Mouse (Mus musculus): ENCODE measurements around the gene Chst8.

Chst8 gene

DNA sequence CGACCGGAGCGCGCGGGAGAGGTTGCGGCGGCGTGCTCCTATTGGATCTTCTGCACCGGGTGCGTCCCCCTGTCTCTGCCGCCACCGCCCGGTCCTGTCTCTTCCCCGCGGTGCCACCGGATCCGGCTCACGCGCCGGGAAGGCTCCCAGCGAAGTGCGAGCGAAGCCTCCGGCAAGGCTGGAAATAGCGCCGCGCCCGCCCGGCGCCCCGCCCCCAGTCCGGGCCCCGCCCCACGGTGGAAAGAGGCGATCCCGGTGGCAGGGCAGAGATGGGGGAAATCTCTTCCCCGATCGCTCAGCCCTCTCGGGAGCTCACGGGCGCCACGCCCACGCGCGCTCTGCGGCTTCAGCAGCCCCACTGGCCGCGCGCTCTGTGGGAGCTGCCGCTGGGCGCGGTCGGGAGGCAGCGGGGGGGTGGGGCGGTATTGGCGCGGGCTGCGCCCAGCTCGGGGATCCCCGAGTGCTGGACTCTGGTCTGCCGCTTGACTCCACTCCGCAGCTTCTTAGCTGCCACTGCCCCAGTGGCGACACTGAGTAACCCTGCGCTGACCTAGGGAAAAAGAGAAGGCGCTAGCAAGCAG is at the start of gene Chst8:
Chst8 (minus strand) TSS at position 181 of the 581 bp plus-strand sequence.
- peak; percentile 83 for DNase-seq (ENCODE audit: low spot score)

DNA sequence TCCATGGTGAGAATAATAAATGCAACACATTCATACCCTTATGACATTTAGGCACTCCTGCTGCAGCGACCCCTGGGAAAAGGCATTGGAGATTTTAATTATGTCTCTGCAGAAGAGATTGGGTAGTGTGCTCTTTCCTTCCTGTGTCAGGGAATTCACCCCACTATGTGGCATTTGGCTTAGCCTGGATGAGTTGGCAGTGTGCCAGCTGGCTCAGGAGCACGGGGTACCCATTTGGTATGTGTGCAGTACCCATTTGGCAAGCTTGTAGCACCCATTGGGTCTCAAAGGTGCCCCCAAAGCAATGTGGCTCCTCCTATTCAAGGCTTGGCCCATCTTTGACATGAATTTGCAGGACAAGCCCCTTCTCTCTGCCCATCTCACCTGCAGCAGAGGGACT is 45.8 kb upstream of the Chst8 start:
- DNase-seq (ENCODE audit: low spot score) = no peak

DNA sequence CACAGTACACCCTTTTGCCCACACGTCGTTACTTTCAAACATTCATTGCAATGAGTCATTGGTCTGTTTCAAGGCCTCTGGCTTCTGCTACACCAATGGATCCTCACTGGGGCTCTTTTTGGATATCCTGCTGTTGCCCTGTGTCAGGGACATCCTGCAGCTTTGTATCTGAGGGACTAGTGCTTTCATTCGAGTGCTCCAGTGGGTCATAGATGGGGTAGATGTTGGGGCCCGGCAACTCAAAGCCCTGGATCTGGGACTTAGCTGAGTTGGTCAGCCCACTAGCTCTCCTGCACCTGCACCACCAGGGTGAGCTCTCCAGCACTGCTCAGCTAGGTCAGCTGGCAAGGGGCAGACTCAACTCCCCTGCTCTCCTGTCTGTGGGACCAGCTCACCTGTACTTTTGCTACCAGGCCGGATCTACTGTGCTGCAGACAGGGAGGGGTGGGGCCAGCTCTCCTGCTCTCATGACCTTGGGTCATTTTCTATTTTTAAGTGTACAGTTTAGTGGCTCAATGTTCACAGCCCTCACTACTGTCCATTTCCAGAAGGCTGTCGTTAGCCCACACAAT is 42.4 kb upstream of the Chst8 start:
- DNase-seq (ENCODE audit: low spot score) = no peak

- DNase-seq (ENCODE audit: low spot score) = no peak
Observed at GRCm38 (mm10) chr7:34853393-34853792, 40.9 kb upstream of the Chst8 start.

- peak; percentile 64 for DNase-seq (ENCODE audit: low spot score)
Observed at GRCm38 (mm10) chr7:34849660-34850059, 37.1 kb upstream of the Chst8 start.

DNA sequence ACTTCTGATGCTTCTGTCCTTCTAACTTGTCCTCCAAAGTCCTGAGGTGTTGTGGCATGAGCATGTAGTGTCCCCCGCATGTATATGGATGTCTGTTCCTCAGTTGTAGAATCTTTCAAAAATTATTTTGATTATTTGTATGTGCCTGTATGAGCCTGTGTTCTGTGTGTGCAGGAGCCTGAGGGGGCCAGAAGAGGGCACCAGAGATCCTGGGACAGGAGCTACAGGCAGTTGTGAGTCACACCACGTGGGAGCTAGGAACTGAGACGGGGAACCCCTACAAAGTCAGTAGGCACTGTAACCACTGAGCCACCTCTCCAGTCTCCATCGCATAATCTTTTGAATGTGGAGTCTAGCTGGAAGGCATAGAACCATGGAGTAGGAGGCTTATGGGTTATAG is 36.3 kb upstream of the Chst8 start:
- DNase-seq (ENCODE audit: low spot score) = no peak

DNA sequence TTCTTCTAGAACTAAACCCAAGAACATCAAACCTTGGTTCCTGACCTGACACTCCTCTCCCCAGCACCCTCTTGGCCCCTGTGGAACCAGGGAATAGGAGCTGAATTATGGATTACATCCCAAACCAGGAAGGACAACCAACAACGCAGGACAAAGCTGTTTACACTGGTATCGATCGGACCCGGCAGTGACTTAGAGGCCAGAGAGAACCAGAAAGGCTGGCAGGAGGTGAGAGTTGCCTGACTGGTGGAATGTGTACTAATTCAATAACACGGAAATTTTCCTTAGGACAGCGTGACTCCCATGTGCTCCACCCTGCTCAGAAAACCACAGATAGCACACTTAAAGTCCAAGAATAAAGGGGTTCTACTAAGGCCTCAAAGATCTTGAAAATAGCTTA is 35.4 kb upstream of the Chst8 start:
- no peak for DNase-seq (ENCODE audit: low spot score)

DNA sequence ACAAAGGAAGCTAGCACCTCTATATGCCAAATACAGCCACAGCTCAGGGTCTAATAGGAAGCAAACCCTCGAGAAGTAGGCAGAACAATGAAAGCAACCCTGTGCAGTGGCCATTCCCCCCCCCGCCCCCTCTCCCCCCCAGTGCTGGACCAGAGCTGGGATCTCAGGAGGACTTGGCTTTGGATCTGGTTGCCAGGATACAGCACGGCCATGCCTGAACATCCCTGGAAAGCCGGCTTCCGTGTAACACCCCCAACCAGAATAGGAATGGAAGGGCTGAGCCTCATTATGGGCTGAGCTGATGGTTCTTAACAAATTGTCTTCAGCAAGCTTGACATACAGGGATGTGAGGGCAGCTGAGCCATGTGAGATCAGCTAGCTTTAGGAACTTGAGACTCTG is 34.9 kb upstream of the Chst8 start:
- no peak for DNase-seq (ENCODE audit: low spot score)

- DNase-seq (ENCODE audit: low spot score) = peak; percentile 55
Observed at GRCm38 (mm10) chr7:34838749-34839148, 26.2 kb upstream of the Chst8 start.

- DNase-seq (ENCODE audit: low spot score) = no peak
Observed at GRCm38 (mm10) chr7:34838231-34838630, 25.7 kb upstream of the Chst8 start.

- DNase-seq (ENCODE audit: low spot score) = no peak
Observed at GRCm38 (mm10) chr7:34826255-34826909, 13.9 kb upstream of the Chst8 start.

GRCm38 (mm10) chr7:34821587-34821986 is 9.1 kb upstream of the Chst8 start:
- DNase-seq (ENCODE audit: low spot score) = no peak

DNA sequence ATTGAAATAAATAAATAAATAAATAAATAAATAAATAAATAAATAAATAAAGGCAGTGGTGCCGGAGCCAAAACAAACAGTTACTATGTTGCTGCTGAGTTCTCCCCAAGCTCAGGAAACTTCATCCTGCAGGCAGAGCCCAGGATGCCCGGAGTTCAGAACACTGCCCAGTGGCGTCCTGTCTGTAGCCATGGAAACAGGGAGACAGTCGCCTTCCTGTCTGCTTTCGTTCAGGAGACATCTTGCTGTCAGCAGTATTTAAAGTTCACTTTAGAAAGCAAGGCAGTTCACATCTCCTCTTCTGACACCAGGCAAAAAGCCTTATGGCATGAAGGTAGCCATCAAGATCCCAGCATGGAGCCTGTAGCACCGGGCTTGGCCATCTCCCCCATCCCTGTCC is 8.0 kb upstream of the Chst8 start:
- DNase-seq (ENCODE audit: low spot score) = no peak

- no peak for DNase-seq (ENCODE audit: low spot score)
Observed at GRCm38 (mm10) chr7:34819796-34820195, 7.3 kb upstream of the Chst8 start.

DNA sequence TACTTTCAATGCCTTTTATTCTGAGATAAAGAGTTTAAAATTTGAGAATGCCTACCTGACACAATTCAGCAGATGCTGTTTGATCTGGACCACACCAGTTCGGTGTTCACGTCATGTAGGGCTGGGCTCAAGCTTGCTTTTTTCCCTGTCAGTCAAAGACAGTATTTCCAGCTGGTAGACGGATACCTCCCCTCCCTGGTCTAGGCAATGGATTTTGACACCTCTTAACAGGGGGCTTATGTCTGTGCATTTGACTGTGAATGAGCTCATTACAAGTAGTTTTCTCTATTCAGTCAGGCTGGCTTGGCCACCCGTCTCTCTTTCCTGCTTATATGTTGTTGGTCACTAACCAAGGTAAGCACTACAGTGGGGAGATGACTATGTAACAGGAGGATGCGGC is 6.1 kb upstream of the Chst8 start:
- no peak for DNase-seq (ENCODE audit: low spot score)

- no peak for DNase-seq (ENCODE audit: low spot score)
Observed at GRCm38 (mm10) chr7:34816981-34817380, 4.5 kb upstream of the Chst8 start.

- no peak for DNase-seq (ENCODE audit: low spot score)
Observed at GRCm38 (mm10) chr7:34814801-34815200, 2.3 kb upstream of the Chst8 start.

DNA sequence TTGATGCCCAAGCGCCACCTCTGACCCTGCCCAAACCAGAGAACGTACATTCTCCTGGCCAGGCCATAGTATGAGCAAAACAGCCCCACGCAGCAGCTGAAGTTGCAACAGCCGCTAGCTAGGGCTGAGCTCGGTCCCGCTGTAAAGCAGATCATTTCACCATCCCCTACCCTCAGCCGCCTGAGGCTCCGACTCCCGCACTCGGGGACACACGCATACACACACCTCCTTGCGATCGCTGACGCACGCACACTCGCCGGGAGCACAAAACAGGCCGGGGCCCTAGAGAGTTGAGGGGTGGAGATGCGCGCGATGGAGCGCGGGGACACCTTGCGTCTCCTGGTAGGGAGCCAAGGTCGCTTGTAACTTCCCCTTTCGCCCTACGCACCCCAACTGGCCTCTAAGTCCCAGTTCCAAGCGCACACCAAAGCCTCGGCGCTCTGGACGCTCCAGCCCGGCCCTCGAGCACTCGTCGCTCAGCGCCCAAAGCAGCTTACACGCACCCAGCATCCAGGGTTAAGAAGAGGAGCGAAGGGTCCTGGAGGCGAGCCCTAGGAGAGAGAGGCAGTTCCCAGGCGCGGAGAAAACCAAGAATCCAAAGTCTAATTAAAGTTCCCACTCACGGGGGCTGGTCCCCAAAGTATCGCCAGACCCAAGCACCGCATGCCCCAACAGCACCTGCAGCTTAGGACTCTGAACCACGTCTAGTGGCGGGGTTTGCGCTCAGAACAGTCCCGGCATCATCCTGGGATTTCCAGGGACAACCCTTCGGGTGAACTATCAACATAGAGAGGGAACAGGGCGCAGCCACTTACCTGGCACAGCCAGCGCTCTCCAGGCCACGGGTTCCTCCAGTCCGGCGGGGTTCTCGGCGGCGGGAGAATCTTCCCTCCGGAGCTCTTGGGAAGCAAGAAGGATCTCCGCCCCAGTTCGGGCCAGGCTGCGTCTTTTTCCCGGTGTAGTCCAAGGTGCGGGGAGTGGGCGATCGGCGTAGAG is 682 bp downstream of the Chst8 start:
- DNase-seq (ENCODE audit: low spot score) = peak; percentile 50

- DNase-seq (ENCODE audit: low spot score) = no peak
Observed at GRCm38 (mm10) chr7:34811060-34811459, 1.5 kb downstream of the Chst8 start.

GRCm38 (mm10) chr7:34806307-34806706 is 6.2 kb downstream of the Chst8 start:
- no peak for DNase-seq (ENCODE audit: low spot score)

- DNase-seq (ENCODE audit: low spot score) = no peak
Observed at GRCm38 (mm10) chr7:34805691-34806205, 6.8 kb downstream of the Chst8 start.

DNA sequence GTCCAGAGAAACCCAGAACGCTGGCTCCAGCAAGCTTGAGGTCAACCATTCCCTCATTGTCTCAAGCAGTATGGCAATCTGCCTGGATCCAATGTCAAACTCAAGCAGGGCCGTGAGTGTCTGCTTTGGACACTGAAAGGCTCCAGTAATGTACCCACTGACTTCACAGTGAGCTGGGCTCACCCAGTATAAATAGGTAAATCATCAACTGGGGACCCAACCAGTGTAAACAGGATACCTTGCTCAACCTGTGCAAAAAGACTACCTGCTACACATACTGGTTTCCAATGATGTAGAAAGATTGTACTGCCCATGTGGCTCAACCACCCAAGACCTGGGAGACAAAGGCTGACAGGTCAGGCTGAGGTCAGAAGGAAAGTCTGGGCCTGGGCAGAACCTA is 7.5 kb downstream of the Chst8 start:
- DNase-seq (ENCODE audit: low spot score) = no peak

Measured in testis, postnatal 10 days (tissue).